Mouse (Mus musculus) cerebellum, postnatal 36 days (tissue): ENCODE results near the gene Rpl10a.
"Not testable (repeated sequence)": the region's sequence is repeated elsewhere in the genome, so short reads cannot be mapped to it uniquely, and the experiment has no call there.

Experiments used
- DNase-seq, 2 experiments: peaks; one replicate each; pipeline ENCODE4 v3.0.0; 2021 to 2022; ENCODE audit warnings: mixed read lengths in 2 of 2

Gene Rpl10a

DNA sequence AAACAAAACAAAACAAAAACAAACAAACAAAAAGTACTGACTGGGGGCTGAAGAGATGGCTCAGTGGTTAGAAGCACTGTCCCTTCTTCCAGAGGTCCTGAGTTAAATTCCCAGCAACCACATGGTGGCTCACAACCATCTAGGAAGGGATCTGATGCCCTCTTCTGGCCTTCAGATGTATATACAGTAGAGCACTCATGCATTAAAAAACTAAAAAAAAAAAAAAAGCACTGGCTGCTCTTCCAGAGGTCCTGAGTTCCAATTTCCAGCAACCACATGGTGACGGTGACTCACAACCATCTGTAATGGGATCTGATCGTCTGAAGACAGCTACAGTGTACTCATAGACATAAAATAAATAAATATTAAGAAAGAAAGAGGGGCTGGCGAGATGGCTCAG lies 17.4 kb upstream of the Rpl10a start:
- no peak for DNase-seq

DNA sequence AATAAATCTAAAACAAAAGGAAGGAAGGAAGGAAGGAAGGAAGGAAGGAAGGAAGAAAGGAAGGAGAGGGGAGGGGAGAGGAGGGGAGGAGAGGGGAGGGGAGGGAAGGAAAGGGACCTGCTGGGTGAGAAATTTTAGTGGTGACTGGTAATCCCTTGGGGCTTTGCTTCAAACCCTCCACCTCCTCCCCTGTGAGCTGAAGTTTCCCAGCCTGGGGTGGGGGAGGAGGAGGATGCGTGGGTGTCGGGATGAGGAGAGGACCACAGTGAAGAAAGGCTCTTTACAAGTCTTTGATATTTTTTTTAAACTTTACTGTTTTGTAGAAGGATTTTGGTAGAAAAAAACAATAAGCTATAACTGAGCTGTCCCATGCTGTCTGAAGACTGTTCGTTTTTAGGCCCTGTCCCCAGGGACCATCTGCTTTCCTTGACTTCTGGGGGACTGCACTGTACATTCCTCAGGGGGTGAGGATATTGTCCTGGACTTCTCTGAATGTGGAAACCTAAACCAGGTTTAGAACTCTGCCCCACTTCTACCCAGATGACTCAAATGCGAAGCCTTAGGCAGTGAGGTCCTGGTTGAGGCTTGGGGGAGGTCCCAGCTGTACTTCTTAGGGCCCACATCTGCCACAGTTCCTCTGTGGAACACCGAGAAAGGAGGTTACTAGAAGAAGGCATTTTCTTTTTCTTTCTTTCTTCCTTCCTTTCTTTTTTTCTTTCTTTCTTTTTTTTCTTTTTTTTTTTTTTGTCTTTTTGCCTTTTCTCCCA lies 16.7 kb upstream of the Rpl10a start:
- DNase-seq, result no peak

DNA sequence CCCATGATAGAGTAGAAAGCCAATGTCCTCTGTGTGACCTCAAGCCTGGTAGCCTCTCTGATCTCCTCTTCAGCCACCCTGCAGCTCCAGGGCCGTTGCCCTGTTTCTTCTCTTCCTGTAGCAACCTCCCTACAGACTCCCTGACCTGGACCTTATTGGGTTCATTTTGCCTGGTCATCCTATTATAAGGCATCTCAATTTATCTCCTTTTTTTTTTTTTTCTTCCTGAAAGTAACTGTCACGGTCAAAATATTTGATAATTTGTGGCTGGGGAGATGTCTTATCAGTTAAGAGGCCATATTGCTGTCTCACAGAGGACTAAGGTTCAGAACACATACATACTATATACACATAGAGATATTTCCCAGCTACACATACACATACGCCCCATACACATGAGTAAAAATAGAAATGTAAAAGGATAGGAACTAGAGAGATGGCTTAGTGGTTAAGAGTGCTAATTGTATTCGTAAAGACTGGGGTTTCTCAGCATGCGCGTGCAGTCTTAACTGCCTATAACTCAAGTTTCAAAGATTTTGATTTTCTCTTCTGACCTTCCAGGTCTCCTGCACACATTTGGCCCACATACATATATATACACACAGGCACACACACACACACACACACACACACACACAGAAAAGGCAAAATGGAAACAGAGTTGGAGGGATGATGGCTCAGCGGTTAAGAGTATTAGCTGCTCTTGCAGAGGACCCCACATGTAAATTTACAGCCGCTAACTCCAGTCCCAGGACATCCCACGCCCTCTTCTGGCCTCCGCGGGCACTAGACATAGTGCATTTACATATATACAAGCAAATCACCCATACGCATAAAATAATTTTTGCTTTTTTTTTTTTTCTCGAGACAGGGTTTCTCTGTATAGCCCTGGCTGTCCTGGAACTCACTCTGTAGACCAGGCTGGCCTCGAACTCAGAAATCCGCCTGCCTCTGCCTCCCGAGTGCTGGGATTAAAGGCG lies 15.7 kb upstream of the Rpl10a start:
- peak in 1 of 2 experiments; percentile 33 for DNase-seq

DNA sequence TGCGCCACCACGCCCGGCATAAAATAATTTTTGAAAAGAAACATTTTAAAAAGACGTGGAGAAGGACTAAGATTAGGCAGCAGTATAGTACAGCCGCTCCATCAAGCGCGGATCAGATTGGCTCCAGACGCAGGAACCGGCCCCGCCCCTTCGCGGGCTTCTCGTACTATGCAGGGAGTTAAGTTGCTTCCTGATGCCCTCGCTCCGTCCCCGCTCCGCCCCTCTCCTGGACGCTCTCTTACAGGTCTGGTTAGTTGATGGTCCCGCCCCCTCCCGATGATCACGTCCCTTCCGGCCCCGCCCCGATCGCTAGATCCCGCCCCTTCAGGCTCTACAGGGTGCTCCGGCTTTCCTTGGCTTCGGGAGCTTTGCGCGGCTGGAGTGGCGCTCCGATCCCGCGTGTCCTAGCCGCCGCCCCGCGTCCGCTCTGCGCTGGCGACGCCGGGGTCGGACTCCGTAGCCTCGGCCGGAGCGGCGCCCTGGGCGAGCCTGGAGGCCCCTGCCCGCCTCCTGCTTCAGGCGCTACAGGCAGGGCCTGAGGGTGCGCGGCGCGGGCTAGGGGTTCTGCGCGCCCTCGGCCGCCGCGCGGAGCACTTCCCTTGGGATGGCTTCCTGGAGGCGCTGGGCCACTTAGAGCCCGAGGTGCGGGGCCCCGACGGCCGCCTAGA lies 14.9 kb upstream of the Rpl10a start, which contains the start of gene Fance:
Gene Fance, plus strand, starts transcription at position 308 of the 668 bp plus-strand sequence.
- peak; percentile 91 to 96 for DNase-seq

DNA sequence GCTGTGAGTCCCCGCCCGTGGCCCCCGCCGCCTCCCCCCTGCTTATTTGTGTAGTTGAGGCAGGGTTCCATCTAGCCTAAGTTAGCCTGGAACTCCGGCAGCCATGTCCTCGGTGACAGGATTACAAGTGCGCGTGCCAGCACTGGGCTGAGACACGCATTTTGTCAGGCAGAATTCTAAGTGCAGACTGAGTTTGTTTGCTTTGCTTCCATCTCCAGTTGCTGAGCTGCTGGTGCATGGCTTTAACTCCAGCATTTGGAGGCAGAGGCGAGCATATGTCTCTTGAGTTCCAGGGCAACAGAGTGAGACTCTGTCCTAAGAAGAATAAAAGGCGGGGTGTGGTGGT lies 14.4 kb upstream of the Rpl10a start:
- DNase-seq, result no peak

DNA sequence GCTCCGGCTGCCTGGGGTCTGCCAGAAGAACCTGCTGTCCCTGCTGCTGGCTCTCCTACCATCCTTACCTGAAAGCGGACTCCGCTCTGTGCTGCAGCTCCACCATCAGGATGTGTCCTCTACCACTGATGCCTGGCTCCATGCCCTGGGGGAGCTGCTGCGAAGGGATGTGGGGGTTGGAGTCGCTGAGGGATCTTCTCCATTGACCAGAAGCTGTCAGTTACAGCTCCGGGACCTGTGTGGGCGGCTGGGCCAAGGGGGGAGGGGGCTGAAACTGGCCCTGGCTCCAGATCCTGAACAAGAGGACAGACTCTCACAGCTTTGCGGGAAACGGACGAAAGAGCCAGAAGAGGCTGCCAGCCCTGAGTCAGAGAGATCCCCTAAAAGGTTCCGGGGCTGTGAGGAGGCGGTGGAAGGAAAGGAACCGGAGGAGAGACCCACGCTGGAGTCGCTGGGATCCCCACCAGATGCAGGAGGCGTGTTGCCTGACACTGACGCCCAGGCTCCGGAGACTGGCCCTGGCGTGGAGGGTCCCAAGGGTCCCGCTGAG lies 12.6 kb upstream of the Rpl10a start:
- no peak for DNase-seq

DNA sequence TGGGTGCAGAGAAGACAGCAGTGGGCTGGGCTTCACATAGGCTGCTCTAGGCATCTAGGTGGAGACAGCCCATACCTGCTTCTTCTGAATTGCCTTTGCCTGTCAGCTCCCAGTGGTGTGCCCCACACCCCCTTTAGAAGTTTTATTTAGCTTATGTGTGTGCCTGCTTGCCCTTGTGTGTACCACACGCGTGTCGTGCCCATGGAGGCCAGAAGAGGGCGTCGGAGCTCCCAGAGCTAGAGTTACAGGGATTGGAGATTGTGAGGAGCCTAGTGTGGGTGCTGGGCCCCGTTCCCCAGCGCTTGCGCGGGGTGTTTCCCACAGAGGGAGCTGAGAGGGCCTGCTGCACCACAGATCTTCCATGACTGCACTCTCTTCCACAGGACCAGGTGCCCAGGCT lies 11.8 kb upstream of the Rpl10a start:
- DNase-seq, result no peak

DNA sequence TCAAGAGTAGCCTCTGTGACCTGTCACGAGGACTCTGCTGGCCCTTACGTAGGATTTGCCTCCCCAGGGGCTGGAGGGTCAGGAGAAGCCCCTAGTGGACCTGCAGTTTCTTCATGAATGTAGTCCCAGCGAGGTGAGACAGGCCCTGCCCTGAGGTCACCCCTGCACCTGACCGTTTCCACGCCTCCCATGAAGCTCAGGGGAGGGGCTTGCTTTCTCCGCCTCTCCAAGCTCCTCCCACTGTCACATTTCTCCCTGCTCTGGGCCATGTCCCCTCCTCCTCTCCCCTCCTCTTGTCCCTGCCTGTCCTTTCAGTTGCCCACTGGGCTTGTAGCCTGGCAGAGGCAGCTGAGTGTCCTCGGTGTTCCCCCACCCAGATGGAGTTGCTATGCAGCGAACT lies 11.2 kb upstream of the Rpl10a start:
- no peak for DNase-seq

DNA sequence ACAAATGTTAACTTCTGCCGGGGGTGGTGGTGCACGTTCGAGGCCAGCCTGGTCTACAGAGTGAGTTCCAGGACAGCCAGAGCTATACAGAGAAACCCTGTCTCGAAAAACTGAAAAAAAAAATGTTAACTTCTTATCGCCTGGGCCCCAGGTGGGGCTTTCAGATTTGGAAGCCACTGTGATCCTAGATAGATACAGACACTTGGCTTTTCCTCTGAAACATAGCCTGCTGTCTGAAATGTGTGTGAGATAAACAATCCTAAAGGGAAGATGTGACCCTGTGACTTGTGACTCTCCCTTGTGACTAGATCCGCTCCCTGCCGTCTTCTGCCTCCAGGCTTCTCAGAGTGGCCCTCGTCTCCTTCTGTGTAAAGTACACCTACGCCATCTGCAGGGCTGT lies 10.5 kb upstream of the Rpl10a start:
- no peak for DNase-seq

DNA sequence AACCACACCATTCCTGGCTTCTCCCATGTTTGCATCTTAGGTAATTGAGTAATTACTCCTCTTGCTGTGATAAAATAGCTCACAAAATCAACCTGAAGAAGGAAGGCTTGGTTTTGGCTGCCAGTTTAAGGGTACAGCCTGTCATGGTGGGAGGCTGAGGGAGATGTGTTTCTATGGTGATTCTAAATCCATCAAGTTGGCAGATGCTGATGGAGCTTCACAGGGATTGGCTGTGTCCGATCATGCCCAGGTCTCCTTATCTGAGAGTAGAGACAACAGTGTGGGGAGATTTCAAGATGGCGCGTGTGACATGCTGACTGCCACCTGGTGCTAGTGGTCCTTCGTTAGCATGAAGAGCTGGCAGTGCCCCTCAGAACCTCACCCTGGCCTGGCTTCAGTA lies 6.6 kb upstream of the Rpl10a start:
- no peak for DNase-seq

DNA sequence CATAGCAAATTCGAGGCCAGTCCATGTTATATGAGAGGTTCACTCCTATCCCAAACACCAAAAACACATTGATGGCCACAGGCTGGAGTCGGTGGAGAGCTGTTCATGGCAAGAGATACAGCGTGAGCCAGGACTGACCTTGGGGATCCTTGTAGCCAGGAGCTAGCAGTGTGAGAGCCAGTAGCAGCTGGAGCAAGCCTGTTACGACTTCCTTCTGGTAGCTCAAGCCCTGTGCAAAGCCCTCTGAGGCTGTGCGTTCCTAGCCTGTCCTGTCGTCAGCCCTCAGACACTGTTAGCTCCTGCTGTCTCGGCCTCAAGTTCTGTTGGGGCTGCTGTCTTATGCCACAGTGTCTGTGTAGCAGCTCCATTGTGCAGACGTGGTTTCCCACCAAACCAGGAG lies 4.5 kb upstream of the Rpl10a start:
- DNase-seq, result no peak

DNA sequence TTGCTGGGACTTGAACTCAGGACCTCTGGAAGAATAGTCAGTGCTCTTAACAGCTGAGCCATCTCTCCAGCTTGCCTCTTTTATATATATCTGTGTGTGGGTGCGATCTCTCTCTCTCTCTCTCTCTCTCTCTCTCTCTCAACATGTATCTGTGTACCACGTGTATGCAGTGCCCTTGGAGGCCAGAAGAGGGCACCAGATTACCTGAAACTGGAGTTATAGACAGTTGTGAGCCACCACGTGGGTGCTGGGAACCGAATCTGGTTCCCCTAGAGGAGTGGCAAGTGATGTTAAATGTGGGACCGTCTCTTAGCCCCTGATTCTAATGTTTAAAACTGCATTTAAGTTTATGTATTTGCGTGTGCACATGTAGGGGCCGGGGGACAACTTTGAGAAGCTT lies 3.9 kb upstream of the Rpl10a start:
- not testable (repeated sequence) for DNase-seq

DNA sequence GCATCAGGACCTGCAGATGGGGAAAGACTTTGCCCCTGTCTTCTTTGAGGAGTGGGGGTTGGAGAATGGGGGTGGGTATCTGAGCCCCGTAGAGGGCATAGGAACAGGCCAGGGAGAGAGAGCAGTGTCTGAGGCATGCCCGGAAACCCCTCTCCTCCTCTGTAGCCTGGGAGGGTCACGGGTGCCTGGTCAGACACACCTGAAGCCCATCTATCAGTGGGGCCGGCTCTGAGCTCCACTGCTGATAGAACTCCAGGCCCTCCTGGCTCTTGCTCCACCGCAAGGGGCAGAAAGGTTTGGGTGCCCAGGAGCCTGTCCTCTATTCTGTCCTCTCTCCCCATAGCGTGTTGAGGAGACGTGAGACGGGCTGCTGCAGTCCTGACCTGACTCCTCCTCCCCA lies 2.5 kb upstream of the Rpl10a start:
- DNase-seq, result no peak

DNA sequence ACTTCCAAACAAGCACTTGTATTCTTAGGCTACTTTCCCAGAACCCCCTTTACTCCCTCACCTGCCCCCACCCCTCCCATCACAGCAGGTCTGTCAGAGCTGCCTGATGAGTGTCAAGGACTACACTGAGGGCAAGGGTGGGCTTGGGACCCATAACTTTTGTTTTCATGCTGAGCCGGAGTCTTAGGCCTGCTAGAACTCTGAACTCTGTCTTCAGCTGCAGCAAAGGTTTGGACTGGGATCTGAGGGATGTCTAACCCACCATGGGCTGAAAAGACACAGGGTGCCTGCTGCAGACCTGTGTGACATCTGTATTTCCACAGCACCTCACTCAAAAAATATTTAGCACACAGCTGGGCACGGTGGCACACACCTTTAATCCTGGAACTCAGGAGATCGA lies 1.3 kb upstream of the Rpl10a start:
- no peak for DNase-seq

DNA sequence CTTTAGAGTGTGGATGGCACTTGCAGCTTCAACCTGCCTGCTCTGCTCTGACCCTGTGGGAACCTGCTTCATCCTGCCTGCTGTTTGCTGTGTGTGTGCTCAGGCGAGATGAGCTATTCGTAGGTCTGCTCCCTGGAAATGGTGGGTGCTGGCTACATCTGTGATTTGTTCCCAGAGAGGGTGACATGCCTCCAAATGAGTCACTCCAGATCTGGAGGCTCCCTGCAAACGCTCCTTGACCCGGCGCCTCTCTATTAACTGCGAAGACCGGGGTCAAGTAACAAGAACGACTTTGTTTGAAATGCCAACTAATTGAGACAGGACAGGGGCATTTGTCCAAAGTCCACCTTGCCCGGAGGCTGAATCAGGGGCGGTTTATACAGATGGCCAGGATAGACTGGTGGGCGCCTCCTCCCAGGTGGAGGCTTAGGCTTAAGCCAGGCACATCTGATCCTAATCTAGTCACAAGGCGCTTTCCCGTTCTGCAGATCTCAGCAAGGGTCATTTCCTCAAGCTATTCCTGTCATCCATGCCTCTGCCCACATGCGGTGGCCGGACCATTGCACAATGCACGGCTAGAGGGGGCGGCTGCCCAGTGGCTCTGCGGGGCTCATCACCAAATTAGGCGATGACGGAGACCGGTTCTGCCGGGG lies 472 bp upstream of the Rpl10a start:
- DNase-seq, result no peak

DNA sequence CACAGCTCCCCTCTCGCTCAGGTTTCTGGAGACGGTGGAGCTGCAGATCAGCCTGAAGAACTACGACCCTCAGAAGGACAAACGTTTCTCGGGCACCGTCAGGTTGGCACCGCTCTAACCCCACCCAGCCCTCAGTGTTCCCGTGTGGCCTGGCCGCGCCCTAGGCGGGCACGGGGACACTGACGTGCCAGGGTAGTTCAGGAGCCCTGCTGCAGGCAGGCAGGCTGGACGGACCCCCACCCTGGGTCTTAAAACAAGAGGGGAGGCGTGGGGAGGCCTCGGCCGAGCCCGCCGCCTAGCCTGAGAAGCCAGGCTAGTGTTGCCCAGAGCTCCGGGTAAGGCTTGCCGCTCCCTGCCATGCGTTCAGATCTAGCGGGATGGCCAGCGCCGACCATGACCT lies 675 bp downstream of the Rpl10a start:
- peak in 1 of 2 experiments; percentile 25 for DNase-seq

DNA sequence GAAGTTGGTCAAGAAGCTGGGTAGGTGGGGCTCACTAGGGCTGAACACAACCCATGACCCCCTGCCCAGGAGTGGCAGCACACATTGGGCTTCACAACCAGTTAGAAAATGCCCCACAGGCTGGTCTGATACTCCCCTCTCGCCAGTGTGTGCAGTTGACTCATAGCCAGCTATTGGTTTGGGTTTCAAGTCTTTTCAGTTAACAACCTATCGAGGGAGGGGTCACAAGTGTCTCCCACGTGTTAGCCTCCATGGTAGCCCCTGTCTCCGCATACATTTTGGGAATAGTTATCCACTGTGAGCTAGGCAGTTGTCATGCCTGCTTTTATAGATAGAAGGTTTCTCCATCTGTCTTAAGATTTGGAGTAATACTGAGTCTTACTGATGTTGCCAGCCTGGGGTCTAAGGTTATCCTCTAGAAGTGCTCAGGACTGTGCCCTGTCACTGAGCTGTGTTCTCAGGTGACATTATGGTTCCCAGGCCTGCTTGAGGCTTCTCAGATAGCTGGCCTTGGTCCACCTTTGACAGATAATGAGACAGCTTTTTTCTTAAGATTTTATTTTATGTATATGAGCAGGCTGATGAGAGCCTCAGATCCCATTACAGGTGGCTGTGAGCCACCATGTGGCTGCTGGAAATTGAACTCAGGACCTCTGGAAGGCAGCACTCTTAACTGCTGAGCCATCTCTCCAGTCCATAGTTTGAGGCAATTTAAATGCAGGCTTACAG lies 1.4 kb downstream of the Rpl10a start:
- DNase-seq, result no peak

DNA sequence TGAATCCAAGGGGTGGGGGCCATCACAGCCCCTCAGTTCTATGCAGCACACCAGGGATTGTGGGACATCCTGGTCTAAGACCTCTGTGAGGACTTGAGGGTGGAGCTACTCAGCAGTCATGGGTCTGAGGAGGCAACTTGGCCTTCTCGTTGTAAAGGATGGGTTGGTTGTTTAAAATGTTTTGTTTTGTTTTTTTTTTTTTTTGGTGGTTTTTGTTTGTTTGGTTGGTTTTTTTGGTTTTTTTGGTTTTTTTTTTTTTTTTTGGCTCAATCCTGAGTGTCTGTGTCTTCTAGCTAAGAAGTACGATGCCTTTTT lies 1.9 kb downstream of the Rpl10a start:
- no peak for DNase-seq

DNA sequence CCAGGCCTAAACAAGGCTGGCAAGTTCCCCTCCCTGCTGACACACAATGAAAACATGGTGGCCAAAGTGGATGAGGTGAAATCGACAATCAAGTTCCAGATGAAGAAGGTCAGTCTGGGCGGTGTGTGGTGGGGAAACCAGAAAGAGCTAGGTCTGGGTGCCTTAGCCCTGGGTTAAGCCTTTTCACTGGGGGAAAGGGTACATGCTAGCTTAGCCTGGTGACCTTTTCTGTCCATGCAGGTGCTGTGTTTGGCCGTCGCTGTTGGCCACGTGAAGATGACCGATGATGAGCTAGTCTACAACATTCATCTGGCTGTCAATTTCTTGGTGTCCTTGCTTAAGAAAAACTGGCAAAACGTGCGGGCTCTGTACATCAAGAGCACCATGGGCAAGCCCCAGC lies 2.3 kb downstream of the Rpl10a start:
- not testable (repeated sequence) for DNase-seq

DNA sequence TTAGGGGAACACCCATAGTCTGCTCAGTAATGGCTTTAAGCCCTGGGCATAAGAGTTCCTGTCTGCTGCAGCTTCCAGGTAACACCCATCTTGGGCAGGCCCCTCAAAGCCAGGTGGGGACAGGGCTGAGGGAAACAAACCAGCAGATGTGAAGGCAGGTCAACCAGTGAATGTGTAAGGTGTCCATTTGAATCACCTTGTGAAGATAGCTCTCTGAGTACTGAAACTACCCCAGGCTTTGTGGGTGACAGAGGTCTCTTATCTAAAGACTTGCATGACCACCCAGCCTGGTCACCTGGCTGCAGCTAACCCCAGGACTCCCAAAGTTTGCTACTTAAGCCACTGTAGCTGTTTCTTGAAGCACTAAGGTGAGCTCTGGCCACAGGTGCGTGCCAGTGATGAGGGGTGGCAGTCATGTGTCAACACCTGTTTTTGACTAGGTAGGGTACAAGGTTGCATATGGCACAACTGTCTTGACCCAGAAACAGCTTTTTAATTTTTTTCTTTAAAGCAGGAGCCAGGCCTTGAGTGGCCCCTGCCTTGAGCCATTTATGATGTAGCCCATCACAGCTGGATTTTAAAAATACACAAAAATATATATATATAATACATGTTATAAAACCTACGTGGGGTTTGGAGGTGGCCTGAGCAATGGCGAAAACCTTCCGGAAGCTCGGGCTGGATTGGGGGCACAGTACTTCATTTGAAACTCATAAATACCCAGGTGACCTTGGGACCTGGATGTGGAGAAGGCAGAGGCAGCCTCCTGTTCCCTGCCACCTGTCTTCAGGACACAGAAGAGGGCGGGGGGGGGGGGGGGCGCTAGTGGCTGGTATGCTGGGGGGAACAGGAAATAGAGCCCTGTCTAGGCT lies 3.2 kb downstream of the Rpl10a start:
- DNase-seq, result no peak
